Mouse (Mus musculus) adrenal gland, adult 2 months (tissue): ENCODE measurements at regions not wholly inside any gene's neighbourhood (a gene's known extent, or its start where the extent isn't known, plus 50 kb on each side); places are given as distances from the start of the nearest gene placed in this dataset.

ENCODE experiments used
- DNase-seq: peaks from one replicate; pipeline ENCODE4 v3.0.0; 2021

DNA sequence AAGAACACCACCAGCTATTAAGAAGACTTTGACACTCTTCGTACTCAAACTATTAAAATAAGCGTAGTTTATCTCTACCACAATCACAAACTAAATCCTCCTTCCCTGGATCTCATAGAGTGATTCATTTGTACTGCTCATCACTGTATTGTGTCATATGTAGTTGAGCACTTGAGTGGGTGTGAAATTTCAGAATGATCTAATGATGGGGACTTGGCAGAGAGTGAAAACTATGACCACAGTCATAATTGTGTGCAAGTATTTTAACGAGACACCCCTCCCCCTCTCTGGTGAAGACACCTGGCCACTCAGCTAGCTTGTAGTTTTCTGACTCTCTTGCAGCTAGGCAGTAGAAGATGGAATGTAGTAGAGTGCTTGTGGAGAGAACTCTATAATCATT is 80.2 kb upstream of the Cxcr4 start:
- no peak for DNase-seq

DNA sequence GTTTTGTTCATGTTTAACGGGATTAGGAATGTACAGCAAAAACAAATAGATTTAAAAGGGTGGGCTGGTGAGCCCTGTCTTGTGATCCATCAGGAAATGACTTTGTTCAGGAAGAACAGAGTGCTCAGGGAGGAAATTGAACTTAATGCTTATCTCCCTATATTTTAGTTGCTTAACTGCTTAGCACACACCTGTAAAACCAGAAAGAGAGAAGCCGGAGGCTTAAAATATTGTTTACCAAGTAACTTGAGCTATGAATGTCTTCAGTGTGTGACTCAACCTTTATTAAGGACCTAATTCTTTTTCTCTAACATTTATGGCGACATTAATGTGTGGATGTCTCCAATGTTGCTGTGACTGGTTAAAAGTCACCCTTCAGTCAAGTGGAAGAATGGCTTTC is 79.4 kb upstream of the Cxcr4 start:
- no peak for DNase-seq

- no peak for DNase-seq
Measured at GRCm38 (mm10) chr1:128671016-128671415, 78.9 kb upstream of the Cxcr4 start.

DNA sequence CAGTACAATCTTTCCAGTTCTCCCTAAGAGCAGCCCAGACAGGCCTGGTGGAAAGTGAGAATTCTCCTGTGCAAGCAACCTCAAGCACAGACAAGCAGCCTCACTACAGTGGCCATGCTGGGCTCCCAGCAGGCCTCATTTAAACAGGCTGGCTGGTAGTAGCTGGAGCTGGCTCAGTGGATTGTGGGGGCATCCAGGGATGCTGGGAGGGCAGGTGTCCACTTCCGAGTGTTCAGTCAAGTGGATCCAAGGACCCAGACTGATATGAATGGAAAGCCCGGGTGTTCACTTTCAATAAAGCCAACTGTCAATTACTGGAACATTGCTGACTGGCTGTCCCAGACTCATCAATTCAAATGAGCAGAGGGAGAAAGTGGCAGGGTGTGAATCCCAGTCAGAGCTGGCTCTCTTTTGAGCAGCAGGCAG is 77.2 kb upstream of the Cxcr4 start:
- no peak for DNase-seq

DNA sequence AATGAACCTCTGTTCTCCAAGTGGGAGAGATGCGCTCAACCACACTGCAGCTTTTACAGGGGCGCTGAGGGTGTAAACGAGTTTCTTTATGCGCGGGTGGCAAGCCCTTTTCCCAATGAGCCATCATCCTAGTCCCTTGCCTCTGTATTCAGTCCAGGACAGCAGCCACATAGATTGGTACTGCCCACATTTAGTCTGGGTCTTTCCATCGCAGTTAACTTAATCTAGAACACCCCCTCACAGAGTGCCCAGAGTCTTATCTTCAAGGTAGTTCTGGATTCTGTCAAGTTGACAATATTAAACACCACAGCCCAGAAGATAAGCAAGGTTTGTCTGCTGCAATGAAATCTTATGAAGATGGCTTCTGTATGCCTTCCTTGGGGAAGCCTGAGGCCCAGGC is 76.6 kb upstream of the Cxcr4 start:
- no peak for DNase-seq

DNA sequence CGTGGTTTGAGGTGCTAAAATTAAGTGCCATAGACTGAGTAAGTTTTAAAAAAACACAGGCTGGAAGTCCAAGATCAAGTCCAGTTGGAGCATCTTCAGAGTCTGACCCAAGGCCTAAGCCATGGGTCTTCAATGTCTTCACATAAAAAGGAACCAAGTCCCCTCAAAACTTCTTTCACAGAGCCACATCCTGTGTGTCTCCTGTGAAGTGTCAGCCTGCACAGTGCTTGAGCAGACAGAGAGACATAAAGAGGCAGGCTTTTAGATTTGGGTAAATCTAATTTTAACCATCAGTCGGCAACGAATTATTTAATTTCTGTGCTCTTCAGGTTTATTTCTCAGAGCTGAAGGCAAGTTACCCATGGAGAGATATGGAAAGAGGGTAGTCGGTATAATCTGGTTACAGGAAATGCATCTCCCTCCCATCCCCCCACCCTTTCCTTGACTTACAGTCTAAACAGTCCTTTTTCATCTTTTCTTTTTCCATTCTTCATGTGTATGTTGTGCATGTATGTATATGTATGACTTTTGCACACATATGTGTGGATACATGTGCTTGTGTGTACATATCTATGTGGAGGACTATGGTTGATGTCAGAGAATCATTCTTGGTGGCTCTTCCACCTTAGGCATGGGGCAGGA is 75.1 kb upstream of the Cxcr4 start:
- DNase-seq, result no peak

- DNase-seq, result no peak
Measured at GRCm38 (mm10) chr1:128663207-128663606, 71.1 kb upstream of the Cxcr4 start.

- DNase-seq, result no peak
Measured at GRCm38 (mm10) chr1:128659857-128660256, 67.8 kb upstream of the Cxcr4 start.

GRCm38 (mm10) chr1:128658802-128659201 is 66.7 kb upstream of the Cxcr4 start:
- no peak for DNase-seq

DNA sequence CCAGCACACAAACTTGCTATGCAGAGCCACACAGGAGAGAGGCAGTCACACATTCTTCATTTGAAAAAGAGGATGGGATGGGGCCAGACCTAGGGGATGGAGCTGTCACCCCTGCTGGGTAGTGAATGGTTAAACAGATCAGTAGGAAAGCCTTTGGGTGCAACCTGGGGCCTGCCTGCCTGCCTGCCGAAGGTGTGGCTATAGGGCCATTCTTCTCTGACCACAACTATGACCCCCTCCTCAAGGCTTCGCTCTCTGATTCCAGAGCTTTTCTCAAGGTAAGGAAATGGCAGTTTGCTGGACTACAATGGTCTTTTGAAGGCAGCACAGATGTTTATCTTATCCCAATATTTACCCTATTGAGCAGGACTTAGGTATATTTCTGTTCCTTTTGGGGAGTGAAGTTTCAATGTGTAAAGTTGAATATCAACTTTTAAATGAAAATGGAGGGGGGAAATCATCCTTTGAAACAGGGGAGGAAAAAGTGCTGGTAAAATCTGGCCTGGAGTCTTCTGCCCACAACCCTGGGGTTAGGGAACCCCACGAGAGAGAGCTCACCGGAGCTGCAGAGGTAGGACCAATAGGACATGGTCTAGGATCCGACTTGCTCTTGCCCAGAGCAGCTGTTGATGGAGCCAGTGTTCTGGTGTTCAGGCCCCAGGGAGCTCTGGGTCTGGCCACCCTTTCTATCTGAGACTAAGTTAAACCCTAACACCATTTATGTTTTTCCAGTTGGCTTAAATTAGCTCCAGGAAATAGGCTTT is 62.2 kb upstream of the Cxcr4 start:
- DNase-seq, result no peak

DNA sequence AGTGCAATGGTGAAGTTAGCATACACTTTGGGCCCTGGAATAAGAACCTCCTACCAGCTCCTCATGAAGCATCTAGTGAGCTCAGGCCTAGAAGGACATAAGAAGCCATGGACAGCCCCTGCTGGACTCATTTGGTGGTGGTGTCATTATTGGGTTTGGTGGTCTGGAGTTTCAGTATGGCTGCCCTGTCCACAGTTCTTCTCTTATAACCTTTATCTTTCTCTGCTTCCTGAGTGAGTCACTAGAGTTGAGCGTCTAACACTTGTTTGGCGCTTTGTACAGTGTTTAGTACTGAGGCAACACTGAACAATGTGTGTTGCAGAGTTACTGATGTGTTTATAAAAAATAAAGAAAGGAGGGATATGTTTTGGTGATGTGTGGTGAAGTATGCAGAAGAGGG is 58.5 kb upstream of the Cxcr4 start:
- no peak for DNase-seq

DNA sequence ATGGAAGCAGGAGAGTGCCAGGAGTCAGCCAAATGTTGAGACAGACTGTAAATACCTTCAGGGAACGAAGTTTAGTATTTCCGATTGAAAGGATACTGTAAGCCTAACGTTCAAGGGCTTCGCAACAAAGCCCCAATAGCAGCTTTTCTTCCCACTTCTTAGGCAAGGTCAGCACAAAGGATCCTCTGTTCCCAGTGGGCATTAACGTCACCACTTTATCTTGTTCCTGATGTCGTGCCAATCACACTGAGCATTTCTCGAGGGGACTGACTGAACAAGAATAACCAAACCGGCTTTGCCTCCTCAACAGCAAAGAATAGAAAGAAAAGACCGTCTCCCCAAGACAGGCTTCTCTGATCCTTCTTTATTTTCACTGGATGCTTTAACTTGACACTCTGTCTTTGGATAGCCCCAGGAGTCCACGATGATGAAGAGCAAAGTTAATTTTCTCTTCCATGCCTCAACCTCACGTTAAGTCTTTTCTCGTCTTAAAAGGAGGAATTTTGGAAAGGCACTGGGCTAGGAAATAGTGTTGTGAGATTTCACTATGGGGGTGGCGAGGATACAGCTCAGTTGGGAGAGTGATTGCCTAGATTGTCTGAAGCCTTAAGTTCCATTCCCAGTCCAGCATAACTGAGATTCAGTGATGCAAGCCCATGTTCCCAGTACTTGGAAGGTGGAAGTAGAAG is 57.5 kb upstream of the Cxcr4 start:
- DNase-seq, result no peak

GRCm38 (mm10) chr1:128643316-128643776 is 51.3 kb upstream of the Cxcr4 start:
- no peak for DNase-seq

DNA sequence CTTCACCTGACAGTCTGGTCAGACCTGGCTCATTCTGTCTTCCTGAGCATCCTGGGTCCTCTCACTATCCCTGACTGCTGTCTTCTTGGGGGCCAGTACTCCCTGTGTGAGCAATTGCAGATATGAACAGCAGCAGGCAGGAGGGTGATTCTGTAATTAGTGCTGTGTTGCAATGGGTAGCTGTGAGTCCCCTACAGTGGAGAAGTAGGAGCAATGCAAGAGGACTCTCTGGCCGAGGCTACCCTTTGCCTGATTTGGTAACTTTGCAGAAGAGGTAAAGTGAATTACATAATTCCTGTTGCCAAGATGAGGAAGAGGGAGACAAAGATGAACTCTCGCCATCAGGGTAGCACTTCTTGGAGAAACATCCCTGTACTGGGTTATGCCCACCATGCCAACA is 50.1 kb upstream of the Cxcr4 start:
- DNase-seq, result no peak
